Mouse (Mus musculus) splenic B cell, adult 2 months (primary cell): Measurements from ENCODE around the gene Cstb.

Experiments used
- DNase-seq: peaks from one replicate; pipeline ENCODE4 v3.0.0-alpha.2; 2011; ENCODE audit warnings: low read depth, low spot score
- H3K27me3 ChIP-seq: 2 replicates; pipeline ENCODE4 v1.6.1; 2012; ENCODE audit warnings: mild to moderate bottlenecking, low read length, moderate library complexity, mixed read lengths; ENCODE audit not compliant: control insufficient read depth, poor library complexity, insufficient read depth, severe bottlenecking
- H3K36me3 ChIP-seq: 2 replicates; pipeline ENCODE4 v1.6.1; 2012; ENCODE audit warnings: mild to moderate bottlenecking, low read length, moderate library complexity, mixed read lengths; ENCODE audit not compliant: control insufficient read depth, poor library complexity, insufficient read depth, severe bottlenecking

Gene Cstb

DNA sequence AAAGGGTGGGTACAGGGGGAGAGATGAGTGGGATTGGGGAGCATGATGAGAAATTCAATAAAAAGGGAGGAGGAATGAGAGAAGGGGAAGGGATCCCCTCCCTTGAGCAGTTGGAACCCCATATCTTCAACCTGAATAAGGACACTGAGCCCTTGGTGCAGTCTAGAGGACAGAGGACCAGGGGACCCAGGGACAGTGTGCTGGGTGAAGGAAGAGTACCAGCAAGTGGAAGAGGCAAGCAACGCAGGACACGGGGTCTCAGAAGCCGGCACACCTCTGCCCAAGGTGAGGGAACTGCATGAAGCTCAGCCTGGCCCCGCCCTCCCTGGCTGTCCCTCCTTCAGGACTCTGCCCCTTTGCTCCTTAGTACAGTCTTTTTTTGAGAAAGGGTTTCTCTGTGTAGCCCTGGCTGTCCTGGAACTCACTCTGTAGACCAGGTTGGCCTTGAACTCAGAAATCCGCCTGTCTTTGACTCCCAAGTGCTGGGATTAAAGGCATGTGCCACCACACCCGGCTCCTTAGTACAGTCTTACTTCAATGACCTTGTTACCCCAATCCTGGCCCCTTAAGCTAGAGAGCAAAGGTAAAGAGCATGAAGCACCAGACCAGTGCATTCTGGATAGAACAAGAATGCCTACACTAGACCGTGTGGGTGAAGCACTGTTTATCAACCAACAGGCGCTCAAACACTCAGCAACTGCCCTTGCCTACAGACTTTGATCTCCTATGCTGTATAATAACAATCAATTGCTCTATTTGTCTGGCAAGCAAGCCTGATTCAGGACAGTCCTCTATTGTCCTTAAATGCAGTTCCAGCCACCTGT, 37.7 kb downstream of the Cstb start:
- no peaks in the 10 kb centered on the region for H3K27me3 ChIP-seq
- DNase-seq, result no peak

DNA sequence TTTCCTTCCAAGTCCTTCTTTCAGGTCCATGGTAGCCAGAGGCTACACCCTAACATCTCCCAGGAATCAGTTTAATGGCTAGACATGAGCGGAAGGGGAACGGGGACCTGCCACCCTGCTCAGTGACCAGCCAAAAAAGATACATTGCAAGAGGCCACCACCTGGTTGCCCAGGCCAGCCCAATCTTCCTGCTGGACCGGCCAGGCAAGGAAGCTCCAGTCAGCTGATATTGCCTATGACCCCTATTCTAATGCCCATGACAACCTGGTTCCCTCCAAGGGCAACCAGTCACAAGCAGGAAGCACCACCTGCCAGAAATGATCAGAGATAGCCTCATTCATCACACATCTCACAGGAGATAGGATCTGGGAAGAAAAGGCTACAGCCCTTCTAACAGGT, 38.3 kb downstream of the Cstb start:
- no peaks in the 10 kb centered on the region for H3K27me3 ChIP-seq
- DNase-seq, result peak; percentile 18
- H3K36me3 ChIP-seq, result no peaks in the 10 kb centered on the region

More for the DNA sequence above, 37.7 kb downstream of the Cstb start:
- no peaks in the 10 kb centered on the region for H3K36me3 ChIP-seq

DNA sequence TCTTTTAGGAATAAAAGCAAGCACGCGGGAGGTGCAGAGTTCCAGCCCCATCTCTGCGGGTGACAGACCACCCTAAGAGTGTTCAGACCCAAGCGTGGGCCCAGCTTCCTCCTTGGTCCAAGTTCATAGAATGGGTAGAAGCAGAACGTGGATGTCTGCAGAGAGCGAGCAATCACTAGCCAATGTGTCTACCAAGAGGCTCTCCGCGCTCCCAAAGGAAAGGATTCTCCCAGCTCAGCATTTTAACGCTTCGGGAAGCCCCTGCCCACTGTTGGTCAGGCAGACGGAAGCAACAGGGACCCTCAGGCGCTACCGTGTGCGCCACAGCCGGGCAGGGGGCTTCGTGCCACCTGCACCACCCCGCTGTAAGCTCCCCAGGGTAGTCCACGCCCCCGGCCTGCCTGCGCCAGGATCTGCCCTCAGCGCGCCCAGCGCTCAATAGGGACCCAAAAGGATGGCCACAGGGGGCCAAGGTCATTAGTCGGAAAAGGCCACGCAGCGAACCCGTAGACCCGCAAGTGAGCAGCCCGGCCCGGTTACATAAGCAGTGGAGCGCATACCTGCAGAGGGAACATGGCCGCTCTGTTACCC, 38.8 kb downstream of the Cstb start:
- DNase-seq, result peak; percentile 23
- no peaks in the 10 kb centered on the region for H3K27me3 ChIP-seq

DNA sequence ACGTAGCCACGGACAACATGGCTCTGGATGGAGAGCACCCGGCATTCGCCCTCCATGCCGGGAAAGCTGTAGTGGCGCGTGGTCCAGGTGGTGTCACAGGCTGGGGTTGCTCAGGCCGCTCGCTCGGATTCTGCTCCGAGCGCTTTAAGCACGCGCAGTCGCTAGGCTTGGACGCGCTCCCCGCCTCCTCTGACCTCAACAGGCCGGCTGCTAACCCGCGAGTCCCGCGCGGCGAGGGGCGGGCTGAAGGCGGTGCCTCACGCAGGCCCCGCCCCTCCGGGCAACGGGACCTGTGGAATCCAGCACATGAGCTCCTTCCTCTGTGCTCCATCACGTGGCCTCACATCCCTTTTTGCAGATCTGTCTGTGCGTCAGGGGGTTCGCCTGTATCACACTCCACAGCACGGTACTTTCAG, 39.3 kb downstream of the Cstb start, which contains the start of gene Pdxk:
Gene Pdxk (minus strand): TSS at position 184 of the 416 bp plus-strand sequence.
- Histone ChIP-seq H3K27me3 (no peaks in the 10 kb centered on the region), H3K36me3 (no peaks in the 10 kb centered on the region)
- peak; percentile 99 for DNase-seq

More for the DNA sequence above, 38.8 kb downstream of the Cstb start:
- no peaks in the 10 kb centered on the region for H3K36me3 ChIP-seq

DNA sequence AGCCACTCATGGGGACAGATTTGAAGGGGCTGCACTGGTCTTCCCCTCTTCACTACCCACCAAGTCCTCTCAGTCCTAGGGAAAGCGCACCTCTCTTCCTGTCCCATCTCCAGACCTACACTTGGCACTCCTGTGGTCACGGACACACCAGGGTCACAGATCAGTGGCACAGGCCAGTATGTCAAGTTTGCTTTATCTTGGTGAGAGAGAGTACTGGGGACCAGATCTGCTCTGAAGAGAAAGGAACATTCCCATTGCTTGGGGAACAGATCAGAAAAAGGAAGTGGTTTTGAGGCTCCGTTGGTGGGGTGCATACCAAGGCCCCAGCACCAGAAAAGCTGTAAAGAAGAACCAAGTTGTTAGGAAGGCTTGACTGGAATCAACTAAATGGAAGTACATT, 40.0 kb downstream of the Cstb start:
- Histone ChIP-seq H3K27me3 (no peaks in the 10 kb centered on the region), H3K36me3 (no peaks in the 10 kb centered on the region)
- DNase-seq, result peak; percentile 68

DNA sequence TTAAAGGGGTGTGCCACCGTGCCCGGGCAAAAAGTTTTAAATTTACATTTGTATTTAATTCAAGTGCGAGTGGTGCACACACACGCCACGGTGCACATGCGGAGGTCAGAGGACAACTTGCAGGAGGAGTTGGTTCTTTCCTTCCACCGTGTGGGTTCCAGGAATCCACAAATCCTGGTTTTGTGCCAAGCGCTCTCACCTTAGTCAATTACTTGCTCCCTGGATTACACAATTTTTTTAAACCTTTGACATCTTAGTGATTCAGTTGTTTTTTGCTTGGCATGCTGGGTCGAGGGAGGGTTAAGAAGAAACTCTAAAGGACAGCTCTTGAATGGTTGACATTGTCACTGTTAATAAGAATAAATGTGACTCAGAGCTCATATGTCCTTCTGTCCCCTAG, 41.2 kb downstream of the Cstb start:
- Histone ChIP-seq H3K36me3 (no peaks in the 10 kb centered on the region), H3K27me3 (no peaks in the 10 kb centered on the region)
- no peak for DNase-seq

DNA sequence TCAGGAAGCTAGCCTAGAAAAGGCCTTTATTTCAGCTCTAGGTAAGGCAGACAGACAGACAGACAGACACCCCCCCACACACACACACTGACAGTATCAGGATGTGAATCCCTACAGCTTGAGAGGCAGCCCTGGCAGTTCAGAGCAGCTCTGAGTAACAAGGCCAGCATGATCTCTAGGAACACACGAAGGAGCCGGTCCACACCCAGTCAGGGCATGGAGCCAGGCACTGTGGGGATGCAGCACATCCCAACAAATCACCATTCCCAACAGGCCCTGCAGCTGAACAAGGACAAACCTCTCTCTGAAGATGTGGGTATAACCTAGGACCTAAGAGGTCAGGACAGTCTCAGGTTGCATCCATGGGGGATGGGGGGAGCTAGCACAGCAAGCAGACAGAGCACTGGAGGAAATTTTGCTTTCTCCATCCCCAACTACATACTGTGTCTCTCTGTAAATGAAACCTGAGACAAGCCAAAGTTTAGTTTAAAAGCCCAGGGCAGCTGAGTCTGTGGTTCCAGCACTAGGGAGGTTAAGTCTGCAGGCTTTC, 42.4 kb downstream of the Cstb start:
- H3K27me3 ChIP-seq, result no peaks in the 10 kb centered on the region
- no peaks in the 10 kb centered on the region for H3K36me3 ChIP-seq
- DNase-seq, result no peak

DNA sequence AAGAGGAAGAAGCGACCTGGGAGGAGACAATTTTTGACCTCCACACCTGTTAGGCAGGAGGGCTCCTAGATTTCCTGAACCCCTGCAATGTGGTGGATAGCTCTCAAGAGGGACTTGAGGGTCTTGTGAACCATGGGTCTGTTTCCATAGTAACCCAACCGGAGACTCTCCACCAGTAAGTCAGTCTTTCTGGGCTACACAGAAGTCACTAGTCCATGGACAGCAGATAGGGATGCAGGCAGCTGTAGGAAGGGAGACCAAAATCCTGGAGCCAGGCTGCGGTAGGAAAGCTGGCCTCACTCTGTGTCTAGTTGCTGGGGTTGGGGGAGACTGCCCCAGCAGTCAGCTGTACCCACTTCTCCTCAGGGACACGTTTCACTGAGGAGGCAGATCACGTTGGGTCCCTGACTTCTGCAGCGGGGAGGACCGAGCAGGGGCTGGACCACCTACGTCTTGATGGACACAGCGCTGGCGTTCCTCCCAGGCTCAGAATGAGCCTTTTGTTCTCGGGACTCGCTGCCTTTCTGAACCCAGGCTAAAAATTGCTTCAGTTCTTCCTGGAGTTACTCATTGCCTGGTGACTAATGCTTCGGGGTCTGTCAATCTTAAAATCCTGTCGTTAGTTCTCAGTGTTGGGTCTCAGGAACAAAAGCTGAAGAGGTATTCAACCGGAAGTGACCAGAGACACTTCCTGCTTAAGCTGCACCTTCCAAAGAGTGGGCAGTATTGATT, 45.3 kb downstream of the Cstb start:
- no peaks in the 10 kb centered on the region for H3K36me3 ChIP-seq
- DNase-seq, result no peak
- H3K27me3 ChIP-seq, result no peaks in the 10 kb centered on the region

DNA sequence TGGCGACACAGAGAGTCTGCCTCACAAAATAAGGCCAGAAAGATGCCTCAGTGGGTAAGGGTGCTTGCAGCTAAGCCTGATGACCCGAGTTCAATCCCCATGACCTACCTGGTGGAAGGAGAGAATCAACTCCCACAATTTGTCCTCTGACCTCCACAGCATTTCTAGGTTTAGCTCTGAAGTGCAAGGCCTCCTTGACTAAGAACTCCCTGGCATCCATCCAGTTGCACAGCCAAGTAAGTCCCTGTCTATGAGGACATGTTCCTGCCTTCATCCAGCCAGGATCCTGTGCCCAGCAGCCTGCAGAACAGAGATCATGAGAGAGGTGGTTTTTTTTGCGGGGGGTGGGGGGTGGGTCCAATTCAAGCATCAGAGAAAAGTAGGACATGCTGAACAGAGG, 46.6 kb downstream of the Cstb start:
- no peak for DNase-seq
- Histone ChIP-seq H3K27me3 (no peaks in the 10 kb centered on the region), H3K36me3 (no peaks in the 10 kb centered on the region)

DNA sequence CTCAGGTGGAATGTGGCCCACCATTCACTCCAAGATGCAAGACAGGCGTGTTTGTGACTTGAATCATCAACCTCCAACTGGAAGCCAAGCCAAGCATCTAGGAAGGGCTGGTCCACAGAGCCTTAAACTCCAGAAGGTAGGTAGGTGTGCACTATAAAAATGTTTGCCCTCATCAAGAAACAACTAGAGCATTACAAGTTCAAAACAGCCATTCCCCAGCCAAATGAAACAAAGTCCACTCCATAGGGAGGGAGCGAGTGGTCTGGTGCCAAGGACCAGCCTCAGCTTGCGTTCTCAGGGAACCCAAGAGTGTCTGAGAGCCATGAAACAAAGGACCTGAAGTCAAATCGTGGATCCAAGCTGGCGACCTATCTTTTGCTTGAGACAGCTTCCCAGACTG, 48.0 kb downstream of the Cstb start:
- Histone ChIP-seq H3K36me3 (no peaks in the 10 kb centered on the region), H3K27me3 (no peaks in the 10 kb centered on the region)
- no peak for DNase-seq

DNA sequence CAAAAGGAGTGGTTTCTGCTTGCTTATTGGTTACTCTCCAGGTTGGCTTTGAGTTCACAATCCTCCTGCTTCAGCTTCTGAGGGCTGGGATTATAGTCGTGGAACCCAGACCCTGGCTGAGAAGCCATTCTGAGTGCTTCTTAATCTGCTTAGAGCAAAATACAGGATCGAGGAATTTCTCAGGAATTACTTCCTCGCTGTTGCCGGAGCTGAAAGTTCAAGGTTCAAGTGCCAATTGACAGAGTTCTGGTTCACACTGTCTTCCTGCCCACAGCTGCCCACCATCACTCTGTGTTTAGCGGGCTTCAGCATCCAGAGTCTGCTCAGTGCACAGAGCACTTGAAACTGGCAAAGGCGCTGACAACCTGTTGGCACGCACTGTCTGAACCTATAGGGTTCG, 49.3 kb downstream of the Cstb start:
- no peak for DNase-seq
- H3K36me3 ChIP-seq, result no peaks in the 10 kb centered on the region

DNA sequence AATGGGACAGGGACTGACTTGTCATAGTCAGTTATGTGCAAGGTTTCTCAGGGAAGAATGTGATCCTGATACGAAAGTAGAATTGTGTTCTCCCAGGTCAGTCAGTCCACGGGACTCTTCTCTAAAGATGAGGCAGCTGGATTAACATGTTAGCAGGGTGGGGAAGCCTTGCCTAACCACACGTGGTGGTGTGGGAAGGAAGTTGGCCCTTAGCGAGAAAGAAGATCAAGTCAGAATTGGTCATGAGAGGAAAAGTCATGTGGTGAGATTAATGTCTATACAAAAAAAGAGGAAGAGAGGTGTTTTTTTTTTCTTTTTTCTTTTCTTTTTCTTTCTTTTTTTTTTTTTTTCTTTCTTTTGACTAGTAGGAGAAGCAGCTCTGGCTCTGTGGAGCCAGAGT, 51.4 kb downstream of the Cstb start:
- no peaks in the 10 kb centered on the region for H3K27me3 ChIP-seq
- peak; percentile 82 for DNase-seq
- no peaks in the 10 kb centered on the region for H3K36me3 ChIP-seq

More for the DNA sequence above, 49.3 kb downstream of the Cstb start:
- H3K27me3 ChIP-seq, result no peaks in the 10 kb centered on the region
